Mouse (Mus musculus): Measurements from ENCODE around the gene Rfx7. TPM values are rescaled to one million over a fixed set of nuclear protein-coding genes. Genes with fewer than 3 reads are reported as not detected.
A peak's percentile ranks its signal among the peaks of the same experiment; 100 is the strongest.

Rfx7 gene
- polyA plus RNA-seq, 1 experiment from 2014 or later = 25.0 TPM

DNA sequence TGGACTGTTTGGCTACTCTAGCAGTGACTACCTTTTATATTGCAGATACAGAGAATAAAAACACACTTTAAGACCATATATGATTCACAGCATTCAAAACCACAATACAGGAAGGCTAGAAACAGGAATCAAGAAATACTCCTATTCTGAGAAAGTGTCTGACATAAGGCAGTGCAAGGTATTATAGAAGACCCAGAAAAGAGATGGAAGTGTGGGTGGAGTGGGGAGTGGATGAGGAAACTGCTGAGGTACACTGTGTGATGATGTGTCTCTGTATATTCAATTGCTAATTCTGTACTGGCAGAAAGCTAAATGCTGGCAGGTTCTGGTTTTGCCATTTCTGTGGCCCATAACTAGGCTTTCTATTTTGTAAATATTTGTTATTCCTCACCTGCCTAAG is 11.2 kb upstream of the Rfx7 start:
- ATAC-seq (ENCODE audit: low FRiP score, low read depth) = no peak

DNA sequence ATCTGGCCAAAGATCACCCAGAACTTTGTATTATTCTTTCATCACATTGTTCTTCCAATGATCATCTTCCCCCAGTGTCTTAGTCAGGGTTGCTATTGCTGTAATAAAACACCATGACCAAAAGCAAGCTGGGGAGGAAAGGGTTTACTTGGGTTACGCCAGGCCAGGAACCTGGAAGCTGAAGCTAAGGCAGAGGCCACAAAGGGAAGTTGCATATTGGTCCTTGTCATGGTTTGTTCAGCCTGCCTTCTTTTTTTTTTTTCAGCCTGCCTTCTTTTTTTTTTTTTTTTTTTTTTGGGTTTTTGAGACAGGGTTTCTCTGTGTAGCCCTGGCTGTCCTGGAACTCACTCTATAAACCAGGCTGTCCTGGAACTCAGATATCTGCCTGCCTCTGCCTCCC is 5.9 kb upstream of the Rfx7 start:
- Histone ChIP-seq H3K36me3 (no peaks in the 10 kb centered on the region), H3K4me2 (replicated peaks) (no peak overlapping the region), H3K9ac (replicated peaks) (no peak overlapping the region), H3K4me1 (peaks cover 5% of the 10 kb centered on the region), H3K27me3 (no peaks in the 10 kb centered on the region), H3K27ac (replicated peaks) (no peak overlapping the region), H3K9me3 (no peaks in the 10 kb centered on the region), H3K4me3 (no peak overlapping the region)
- WGBS = 86% methylated on average over 1 of the region's 1 CpGs
- no peak for ATAC-seq (ENCODE audit: low FRiP score, low read depth)

More for the DNA sequence above, 11.2 kb upstream of the Rfx7 start:
- Histone ChIP-seq H3K4me1 (no peaks in the 10 kb centered on the region), H3K9me3 (no peaks in the 10 kb centered on the region), H3K27me3 (no peaks in the 10 kb centered on the region), H3K9ac (replicated peaks) (no peak overlapping the region), H3K27ac (replicated peaks) (no peak overlapping the region), H3K4me2 (replicated peaks) (no peak overlapping the region), H3K4me3 (no peak overlapping the region), H3K36me3 (no peaks in the 10 kb centered on the region)

DNA sequence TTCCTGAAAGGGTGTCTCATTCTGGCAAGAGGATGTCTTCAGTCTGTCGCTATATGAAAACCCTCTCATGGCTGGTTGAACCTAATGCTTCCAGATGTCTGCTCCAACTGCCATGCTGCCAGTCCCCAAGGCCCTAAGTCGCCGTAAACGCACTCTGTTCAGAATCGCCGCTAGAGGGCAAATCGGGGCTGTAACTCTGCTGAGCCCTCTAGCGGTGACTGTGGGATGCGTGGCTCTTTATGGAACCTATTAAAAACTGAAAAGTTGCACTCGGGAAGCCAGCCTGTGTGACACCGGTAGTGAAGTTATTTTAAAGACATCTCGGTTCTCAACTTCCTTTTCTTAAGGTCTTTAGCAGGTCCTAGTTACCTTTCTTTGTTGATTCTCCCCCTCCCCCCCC is 1.8 kb upstream of the Rfx7 start:
- 2% methylated on average over 12 of the region's 12 CpGs for WGBS
- Histone ChIP-seq H3K4me1 (peaks cover 14% of the 10 kb centered on the region), H3K27me3 (no peaks in the 10 kb centered on the region), H3K9ac (replicated peaks) (no peak overlapping the region), H3K27ac (replicated peaks) (no peak overlapping the region), H3K4me2 (replicated peaks) (no peak overlapping the region), H3K4me3 (no peak overlapping the region), H3K9me3 (no peaks in the 10 kb centered on the region), H3K36me3 (no peaks in the 10 kb centered on the region)
- no peak for ATAC-seq (ENCODE audit: low FRiP score, low read depth)

DNA sequence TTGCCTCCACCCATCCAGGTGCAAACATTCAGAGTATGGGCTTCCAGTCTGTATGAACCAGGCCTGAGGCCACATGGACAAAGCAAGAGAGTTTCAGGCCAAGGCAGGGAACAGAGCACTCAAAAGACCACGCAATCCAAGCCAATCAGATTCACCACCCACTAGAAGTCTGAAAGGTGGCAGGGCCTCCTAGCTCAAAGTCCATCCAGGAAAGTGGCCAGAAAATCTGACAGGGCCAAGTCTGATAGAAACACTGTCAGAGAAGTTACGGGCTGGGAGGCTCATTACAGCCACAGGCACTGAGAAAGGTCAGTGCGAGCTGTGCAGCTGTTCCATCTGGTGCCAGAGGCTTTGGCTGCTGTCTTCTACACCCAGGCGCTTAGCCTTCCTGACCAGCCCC is 1.2 kb upstream of the Rfx7 start:
- Histone ChIP-seq H3K27me3 (no peaks in the 10 kb centered on the region), H3K4me2 (replicated peaks) (peak overlapping the region; percentile 66), H3K4me3 (peak overlapping the region; percentile 73), H3K27ac (replicated peaks) (peak overlapping the region; percentile 100), H3K9me3 (no peaks in the 10 kb centered on the region), H3K4me1 (peaks cover 14% of the 10 kb centered on the region), H3K9ac (replicated peaks) (peak overlapping the region; percentile 37; the same call in 1 of the 2 replicates), H3K36me3 (no peaks in the 10 kb centered on the region)
- 0 out of 2 replicates have a peak, but pooled peaks have one; percentile 0 for ATAC-seq (ENCODE audit: low FRiP score, low read depth)
- 30% methylated on average over 4 of the region's 4 CpGs for WGBS

DNA sequence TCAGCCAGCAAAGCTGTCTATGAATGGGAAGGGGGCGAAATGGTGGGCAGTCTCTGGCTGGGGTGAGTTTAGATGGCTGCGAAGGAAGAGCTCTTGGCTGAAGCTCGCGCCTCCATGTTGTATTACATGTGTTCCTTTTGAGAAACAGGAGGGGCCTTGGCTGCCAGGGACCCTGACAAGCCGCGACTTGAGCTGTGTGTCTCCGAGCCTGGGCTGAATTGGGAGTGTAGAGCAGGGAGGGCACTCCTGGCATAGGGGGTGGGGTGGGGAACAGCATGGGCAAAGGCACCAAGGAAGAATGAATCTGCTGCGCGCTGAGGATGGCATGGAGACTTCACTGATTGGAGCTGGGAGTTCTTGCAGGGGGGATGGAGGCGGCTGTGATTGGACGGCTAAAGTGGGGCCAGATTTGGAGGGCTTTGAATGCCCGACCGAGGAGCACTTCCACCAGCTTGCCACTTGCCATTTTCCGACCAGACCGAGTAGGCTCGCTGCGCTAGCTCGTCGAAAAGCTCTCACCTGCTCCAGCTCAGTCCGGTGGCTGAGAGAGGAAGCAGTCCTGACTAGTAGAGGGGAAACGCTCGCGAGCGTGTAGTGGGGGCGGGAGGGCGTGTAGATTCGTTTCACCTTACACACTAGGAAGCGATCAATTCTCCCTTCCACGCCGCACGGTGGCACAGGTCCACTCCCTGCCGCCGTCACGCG is 597 bp upstream of the Rfx7 start:
- 1% methylated on average over 31 of the region's 35 CpGs for WGBS
- no peaks in the 10 kb centered on the region for H3K27me3 ChIP-seq
- no peaks in the 10 kb centered on the region for H3K9me3 ChIP-seq
- peak overlapping the region; percentile 100 for H3K27ac ChIP-seq (replicated peaks)
- no peaks in the 10 kb centered on the region for H3K36me3 ChIP-seq
- peak overlapping the region; percentile 93 for H3K9ac ChIP-seq (replicated peaks)
- peaks cover 14% of the 10 kb centered on the region for H3K4me1 ChIP-seq
- peak overlapping the region; percentile 66 for H3K4me2 ChIP-seq (replicated peaks)
- peak; percentile 86 for ATAC-seq (ENCODE audit: low FRiP score, low read depth)
- peak overlapping the region; percentile 73 for H3K4me3 ChIP-seq

DNA sequence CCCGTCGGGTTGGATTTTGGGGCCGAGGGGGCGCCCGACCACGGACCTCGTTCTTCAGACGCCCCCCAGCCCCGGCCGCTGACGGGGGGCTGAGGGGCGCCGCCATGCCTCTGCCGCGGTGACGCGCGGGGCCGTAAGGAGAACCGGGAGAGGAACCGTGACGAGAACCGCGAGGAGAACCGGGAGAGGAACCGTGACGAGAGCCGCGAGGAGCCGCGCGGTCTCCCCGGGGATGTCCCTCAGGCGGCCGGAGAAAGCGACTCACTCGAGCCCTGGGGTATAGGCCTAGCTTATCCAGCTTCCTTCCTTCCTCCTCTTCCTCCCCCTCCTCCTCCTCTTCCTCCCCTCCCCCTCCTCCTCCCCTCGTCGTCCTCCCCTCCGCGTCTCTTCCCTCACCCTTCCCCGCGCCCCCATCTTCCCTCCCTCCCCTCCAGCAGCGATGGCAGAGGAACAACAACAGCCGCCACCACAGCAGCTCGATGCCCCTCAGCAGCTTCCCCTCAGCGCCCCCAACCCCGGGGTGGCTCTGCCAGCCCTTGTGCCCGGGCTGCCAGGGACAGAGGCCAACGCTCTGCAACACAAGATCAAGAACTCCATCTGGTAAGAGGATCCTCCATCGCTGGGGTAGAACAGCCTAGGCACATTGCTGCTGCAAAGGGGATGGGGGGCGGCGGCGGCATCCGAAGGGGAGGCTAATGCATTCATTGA is 495 bp downstream of the Rfx7 start:
- Histone ChIP-seq H3K4me2 (replicated peaks) (peak overlapping the region; percentile 66), H3K4me3 (peak overlapping the region; percentile 73), H3K36me3 (no peaks in the 10 kb centered on the region), H3K27ac (replicated peaks) (peak overlapping the region; percentile 100), H3K9ac (replicated peaks) (peak overlapping the region; percentile 93), H3K27me3 (no peaks in the 10 kb centered on the region), H3K4me1 (peaks cover 14% of the 10 kb centered on the region), H3K9me3 (no peaks in the 10 kb centered on the region)
- ATAC-seq (ENCODE audit: low FRiP score, low read depth) = peak; percentile 55
- 2% methylated on average over 34 of the region's 55 CpGs for WGBS

DNA sequence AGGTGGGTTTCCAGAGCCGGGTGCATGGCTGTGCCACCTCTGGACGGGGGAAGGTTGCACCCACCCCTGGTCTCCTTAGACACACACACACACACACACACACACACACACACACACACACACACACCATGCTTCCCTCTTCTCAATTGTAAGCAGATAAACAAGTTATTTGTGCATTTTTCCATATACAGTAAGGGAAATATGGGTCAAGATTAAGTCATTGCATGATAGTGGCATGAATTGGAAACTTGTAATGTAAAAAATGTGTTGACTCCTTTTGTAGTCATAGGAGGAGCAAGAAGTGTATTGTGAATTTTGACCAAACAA is 1.0 kb downstream of the Rfx7 start:
- no peaks in the 10 kb centered on the region for H3K36me3 ChIP-seq
- H3K4me2 ChIP-seq (replicated peaks) = peak overlapping the region; percentile 66
- peak overlapping the region; percentile 100 for H3K27ac ChIP-seq (replicated peaks)
- peaks cover 14% of the 10 kb centered on the region for H3K4me1 ChIP-seq
- H3K9ac ChIP-seq (replicated peaks) = peak overlapping the region; percentile 93
- WGBS = 0% methylated on average over 2 of the region's 2 CpGs
- no peaks in the 10 kb centered on the region for H3K27me3 ChIP-seq
- no peaks in the 10 kb centered on the region for H3K9me3 ChIP-seq
- peak overlapping the region; percentile 73 for H3K4me3 ChIP-seq
- peak; percentile 9 for ATAC-seq (ENCODE audit: low FRiP score, low read depth)

DNA sequence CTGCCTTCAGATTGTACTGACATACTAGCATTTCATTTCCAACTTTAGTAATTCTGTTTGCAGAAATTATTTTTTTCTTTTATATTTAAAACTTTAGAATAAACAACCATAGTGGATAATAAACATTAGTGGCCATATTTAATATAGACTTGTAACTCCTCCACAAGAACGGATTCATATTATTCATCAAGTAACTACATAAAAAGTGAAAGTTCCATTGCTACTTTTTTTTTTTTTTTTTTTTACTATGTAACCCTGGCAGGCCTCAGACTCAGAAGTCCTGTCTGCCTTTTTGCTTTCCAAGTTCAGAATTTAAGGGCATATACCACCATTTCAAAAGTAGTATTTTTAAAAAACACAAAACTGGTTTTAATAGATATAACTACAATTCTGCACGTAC is 2.9 kb downstream of the Rfx7 start:
- Histone ChIP-seq H3K36me3 (no peaks in the 10 kb centered on the region), H3K4me1 (peaks cover 14% of the 10 kb centered on the region), H3K9me3 (no peaks in the 10 kb centered on the region), H3K4me3 (no peak overlapping the region), H3K9ac (replicated peaks) (no peak overlapping the region), H3K4me2 (replicated peaks) (peak overlapping the region; percentile 66), H3K27me3 (no peaks in the 10 kb centered on the region), H3K27ac (replicated peaks) (no peak overlapping the region)
- no peak for ATAC-seq (ENCODE audit: low FRiP score, low read depth)
- WGBS = 93% methylated on average over 2 of the region's 2 CpGs

DNA sequence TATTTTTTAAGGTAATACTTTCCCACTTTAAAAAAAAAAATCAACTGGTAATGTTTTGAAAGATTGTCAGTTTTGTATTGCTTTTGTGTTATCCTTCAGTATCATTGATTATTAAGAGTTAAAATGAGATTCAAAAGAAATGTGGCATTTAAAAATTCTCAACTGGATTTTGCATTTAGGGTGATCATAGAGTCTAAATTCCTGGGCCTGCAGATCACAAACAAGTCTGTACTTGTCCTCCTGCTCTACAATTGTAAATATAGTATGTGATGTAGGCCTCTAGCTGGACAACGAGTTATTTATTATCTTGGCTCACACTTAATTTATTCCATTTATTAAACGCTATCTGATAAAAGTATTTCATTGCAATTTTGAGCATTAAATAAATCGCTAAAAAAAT is 3.4 kb downstream of the Rfx7 start:
- WGBS = 90% methylated on average over 3 of the region's 3 CpGs

DNA sequence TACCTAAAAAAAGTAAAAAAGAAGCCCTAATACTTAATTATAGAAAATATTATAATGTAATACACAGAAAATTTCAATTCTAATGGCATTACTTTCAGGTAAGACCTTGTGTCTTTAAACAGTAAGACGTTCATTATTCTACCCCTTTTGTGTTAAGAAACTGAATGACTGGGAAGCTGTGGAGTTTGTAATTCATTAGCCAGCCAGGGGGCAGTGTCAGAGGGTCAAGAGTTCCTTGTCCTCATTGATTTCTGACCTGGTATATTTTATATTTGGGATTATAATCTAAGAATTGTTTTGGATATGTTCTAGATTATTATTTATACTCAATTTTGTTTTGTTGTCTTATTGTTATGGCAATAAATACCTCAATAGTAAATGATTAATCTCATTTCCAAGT is 5.0 kb downstream of the Rfx7 start:
- no peak overlapping the region for H3K27ac ChIP-seq (replicated peaks)
- WGBS = 45% methylated on average over 1 of the region's 1 CpGs
- peaks cover 6% of the 10 kb centered on the region; the same call in 1 of the 2 replicates for H3K36me3 ChIP-seq
- ATAC-seq (ENCODE audit: low FRiP score, low read depth) = no peak
- no peaks in the 10 kb centered on the region for H3K27me3 ChIP-seq
- no peak overlapping the region for H3K4me2 ChIP-seq (replicated peaks)
- H3K4me1 ChIP-seq = peaks cover 6% of the 10 kb centered on the region
- no peaks in the 10 kb centered on the region for H3K9me3 ChIP-seq
- H3K9ac ChIP-seq (replicated peaks) = no peak overlapping the region
- H3K4me3 ChIP-seq = no peak overlapping the region

More for the DNA sequence above, 3.4 kb downstream of the Rfx7 start:
- Histone ChIP-seq H3K27ac (replicated peaks) (no peak overlapping the region), H3K9ac (replicated peaks) (no peak overlapping the region), H3K4me2 (replicated peaks) (no peak overlapping the region), H3K9me3 (no peaks in the 10 kb centered on the region), H3K27me3 (no peaks in the 10 kb centered on the region), H3K4me3 (no peak overlapping the region), H3K36me3 (peaks cover 3% of the 10 kb centered on the region; the same call in 1 of the 2 replicates), H3K4me1 (peaks cover 14% of the 10 kb centered on the region)
- ATAC-seq (ENCODE audit: low FRiP score, low read depth) = no peak

DNA sequence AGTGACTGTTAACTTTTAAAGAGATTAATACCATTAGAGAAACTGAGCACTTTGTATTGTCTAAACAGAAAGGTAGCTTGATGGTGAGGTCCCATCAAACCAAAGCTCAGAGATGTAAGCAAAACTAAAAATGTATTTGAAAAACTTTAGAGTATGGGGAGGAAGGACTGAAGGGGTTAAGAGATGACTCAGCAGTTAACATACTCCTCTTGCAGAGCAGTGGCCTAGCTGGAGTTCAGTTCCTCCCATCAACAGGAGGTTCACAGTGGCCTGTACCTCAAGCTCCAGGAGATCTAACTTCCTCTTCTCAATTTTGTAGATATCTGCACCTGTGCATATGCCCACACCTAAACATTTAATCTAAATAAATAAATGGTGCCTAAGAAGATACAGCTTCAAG is 11.6 kb downstream of the Rfx7 start:
- no peaks in the 10 kb centered on the region for H3K27me3 ChIP-seq
- peaks cover 9% of the 10 kb centered on the region; the same call in 1 of the 2 replicates for H3K36me3 ChIP-seq
- H3K9ac ChIP-seq (replicated peaks) = no peak overlapping the region
- no peak for ATAC-seq (ENCODE audit: low FRiP score, low read depth)
- H3K4me1 ChIP-seq = no peaks in the 10 kb centered on the region
- no peak overlapping the region for H3K4me2 ChIP-seq (replicated peaks)
- no peak overlapping the region for H3K27ac ChIP-seq (replicated peaks)
- H3K4me3 ChIP-seq = no peak overlapping the region
- no peaks in the 10 kb centered on the region for H3K9me3 ChIP-seq

DNA sequence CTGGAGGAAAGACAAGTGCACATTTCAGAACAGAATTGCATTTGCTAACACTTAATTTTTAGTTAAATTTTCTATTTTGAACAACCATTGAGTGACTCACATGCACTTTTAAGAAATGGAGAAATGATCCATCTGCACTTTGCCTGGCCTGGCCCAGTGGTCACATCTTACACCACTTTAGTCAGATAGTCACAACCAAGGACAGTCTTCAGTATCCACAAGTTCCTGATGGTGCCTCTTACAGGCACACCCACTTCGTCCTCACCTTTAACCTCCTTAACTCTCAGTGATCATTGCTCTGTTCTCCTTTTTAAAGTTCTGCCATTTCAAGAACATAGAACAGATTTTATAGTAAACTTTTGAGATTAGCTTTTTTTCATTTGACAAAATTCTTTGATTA is 26.7 kb downstream of the Rfx7 start:
- Histone ChIP-seq H3K27me3 (no peaks in the 10 kb centered on the region), H3K4me3 (no peak overlapping the region), H3K9ac (replicated peaks) (no peak overlapping the region), H3K4me2 (replicated peaks) (no peak overlapping the region), H3K27ac (replicated peaks) (no peak overlapping the region), H3K36me3 (no peaks in the 10 kb centered on the region), H3K9me3 (no peaks in the 10 kb centered on the region), H3K4me1 (0 out of 2 replicates have a peak, but pooled peaks cover 2% of the 10 kb centered on the region)
- no peak for ATAC-seq (ENCODE audit: low FRiP score, low read depth)
- 79% methylated on average over 1 of the region's 1 CpGs for WGBS

Data from midbrain, embryonic 12.5 days (tissue).